Mouse (Mus musculus) heart, adult 18-20 months (tissue): ENCODE results near the gene Nfyc. TPM values are rescaled to one million over a fixed set of nuclear protein-coding genes. Genes with fewer than 3 reads are reported as not detected.

Experiments used
- DNase-seq, 2 experiments: peaks; one replicate each; pipeline ENCODE4 v3.0.0; 2021 to 2022; ENCODE audit warnings: mixed read lengths in 1 of 2
- total RNA-seq, 2 experiments: library from RNA; stranded (reverse); gene quantifications; 2 replicates each; pipeline ENCODE4 v1.2.3; 2021

Nfyc gene
- total RNA-seq, 2 experiments from 2014 or later, result 39.5 to 42.6 TPM

GRCm38 (mm10) chr4:120755299-120755698 is 76.1 kb downstream of the Nfyc start:
- DNase-seq, result peak; percentile 60 to 85

DNA sequence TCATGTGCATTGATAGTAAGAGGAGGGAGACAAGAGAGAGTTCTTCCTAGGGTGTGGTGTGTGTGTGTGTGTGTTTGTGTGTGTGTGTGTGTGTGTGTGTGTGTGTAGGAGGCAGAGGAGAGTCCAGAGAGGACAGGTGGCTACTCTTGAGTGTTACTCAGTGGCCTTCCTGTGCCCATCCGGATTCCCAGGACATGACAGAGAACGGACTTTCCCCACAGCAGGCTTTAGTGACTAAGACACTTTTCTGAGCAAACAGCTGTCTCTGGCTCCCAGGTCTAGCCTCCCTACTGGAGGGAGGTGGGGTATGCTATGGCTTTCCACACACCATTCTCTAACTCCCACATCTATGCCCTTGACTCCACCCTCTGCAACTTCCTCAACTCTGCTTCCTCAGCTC is 81.8 kb downstream of the Nfyc start:
- no peak for DNase-seq

GRCm38 (mm10) chr4:120747941-120748866 is 83.2 kb downstream of the Nfyc start, which contains the start of gene Kcnq4:
Kcnq4 (minus strand) TSS chr4:120748612.
- DNase-seq, result no peak

- DNase-seq, result peak; percentile 36 to 40
Measured at GRCm38 (mm10) chr4:120747243-120747792, 84.1 kb downstream of the Nfyc start.

DNA sequence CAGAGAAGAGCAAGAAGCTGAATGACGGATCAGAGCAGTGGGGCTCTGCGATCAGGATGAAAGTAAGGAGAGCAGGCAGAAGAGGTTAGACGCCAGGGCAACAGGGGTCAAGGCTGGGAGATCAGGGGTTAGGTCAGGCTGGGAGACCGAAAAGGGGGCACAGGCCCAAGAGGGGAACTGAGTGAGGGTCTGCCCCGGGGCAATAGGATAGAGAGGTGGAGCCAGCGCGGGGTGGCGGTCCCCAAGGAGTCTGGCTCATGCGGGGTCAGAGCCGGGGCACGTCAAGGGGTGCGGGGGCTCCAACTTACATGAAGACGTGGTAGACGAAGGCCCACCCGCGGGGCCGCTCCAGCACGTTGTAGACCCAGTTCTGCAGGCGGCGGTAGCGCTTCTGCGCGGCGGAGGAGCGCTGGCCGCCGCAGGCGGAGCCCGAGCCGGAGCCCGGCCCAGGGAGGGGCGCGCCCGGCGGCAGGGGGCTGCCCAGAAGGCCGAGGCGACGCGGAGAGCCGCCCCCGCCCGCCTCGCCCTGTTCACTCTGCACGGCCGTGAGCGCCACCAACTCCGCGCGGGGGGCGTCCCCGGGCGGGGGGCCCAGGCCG is 84.7 kb downstream of the Nfyc start:
- DNase-seq, result peak; percentile 20 to 40

DNA sequence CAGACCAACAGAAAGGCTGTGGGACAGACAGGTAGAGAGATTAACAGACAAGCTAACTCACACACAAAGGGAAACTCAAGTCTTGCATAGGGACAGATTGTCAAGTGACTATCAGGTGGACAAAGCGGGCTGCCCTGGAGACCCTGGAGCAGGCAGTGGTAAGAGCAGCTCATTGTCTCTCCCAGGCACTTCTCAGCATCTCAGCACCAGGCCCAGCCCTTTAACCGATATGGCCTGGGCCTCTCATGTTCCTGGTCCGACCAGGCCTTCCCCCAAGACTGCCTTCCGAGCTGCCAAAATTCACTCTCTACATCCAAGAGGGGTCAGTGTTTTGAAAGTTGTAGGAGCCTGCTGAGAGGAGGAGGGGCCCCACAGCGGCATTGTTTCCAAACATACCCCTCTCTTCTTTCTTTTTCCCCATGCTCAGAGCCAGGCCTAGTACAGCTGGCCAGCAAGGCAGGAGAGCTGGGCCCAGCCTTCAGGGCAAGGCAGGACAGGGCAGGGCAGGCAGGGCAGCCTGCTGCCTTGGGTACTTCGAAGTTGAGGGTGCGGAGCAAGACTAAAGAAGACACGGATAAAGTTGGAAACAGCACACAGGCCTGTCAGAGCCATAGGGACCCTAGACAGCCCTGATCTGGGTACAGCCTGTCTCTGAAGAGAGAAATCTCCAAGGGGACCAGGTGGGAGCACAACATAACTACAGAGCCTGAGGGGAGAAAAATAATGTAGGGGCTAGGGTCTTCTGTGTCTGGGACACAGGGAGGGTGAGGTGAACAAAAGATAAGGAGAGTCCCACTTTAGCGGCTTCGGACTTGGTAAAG is 85.4 kb downstream of the Nfyc start:
- DNase-seq, result peak; percentile 26 to 27

DNA sequence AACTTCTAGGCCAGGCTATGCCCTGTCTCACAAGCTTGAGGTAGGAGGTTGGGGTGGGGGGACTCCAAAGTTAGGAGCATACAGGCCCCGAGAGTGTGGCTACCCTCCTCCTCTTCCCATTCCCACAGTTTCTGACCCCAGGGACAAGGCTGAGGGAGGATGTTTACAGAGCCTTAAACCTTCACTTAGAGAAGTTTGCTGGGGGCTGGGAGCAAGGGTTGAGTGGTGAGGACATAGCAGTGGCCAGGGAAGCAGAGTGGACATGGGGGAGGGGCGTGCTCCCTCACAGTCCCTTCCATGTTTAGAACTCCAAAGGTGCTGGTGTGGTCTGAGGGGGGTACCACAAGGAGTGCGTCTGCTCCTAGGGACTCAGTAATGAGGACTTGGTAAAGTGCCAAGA is 87.7 kb downstream of the Nfyc start:
- DNase-seq, result peak in 1 of 2 experiments; percentile 27

DNA sequence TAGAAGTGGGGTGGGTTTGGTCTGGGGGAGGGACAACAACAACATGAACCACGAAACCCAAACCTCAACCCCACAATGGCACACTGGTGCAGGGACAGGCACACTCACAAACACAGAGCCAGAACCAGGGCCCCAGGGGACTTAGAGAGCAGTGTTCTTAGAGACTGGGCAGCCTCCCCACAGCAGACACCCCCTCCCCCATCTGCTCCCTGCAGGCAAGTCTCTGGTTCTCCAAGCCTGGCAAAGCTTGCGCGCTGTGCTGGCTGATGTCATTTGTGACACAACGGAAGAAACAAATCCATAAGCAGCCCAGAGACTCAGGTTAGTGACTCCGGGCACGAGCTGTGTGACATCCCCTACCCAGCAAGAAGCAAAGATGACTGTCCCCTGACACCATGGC is 90.1 kb downstream of the Nfyc start:
- DNase-seq, result peak in 1 of 2 experiments; percentile 40

DNA sequence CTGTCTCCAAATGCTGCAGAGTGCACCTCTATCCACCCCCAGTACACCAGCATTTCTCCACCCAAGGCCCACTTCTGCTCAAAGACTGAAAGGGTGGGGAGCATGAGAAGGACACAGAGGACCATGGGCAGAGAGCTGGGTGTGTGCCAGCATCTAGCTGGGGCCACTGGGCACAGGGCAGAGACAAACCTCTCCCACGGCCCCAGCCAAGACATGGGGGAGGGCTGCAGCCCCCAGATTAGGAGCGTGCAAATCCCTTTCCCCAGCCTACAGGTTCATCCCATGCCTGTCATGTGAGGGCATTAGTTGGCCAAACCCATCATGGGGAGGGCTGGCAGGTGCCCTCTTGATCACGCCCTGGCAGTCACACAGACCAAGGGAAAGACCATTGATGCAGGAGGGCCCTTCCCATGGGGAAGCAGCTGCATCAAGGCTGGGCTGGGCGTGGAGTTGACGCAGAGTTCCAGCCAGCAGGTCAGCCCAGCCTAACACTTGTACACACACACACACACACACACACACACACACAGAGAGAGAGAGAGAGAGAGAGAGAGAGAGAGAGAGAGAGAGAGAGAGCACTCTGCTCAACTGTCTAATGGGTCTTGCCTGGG is 97.3 kb downstream of the Nfyc start:
- no peak for DNase-seq

GRCm38 (mm10) chr4:120732737-120733136 is 98.6 kb downstream of the Nfyc start:
- DNase-seq, result no peak

DNA sequence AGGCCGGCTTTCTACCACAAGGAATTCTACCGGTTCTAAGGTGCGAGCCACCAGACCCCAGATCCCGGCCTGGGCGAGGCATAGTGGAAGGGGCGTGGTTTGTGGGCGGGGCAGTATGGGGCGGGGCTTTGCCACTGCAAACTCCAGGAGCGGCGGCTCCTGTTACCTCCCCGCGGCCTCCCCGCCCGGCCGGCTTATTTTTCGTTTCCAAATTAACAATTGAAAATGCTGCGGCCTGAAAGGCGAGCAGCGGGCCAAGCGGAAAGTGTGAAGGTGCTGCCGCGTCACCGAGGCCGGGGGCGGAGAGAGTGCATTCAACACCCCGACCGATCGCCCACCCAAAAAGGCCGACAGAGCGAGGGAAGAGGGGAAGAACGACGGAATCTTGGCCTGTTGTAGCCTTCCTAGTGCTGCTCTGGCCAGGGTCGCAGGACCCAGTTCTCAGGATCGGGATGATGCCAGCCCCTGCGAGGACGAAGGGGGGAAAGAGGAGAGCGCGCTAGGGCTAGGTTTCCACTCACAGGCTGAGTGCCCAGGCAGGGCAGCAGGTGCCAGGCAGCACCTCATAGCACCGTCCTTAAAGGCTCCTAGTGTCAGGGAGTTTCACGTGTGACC is 100.2 kb downstream of the Nfyc start:
- DNase-seq, result peak; percentile 48 to 79

- DNase-seq, result no peak
Measured at GRCm38 (mm10) chr4:120730574-120730973, 100.8 kb downstream of the Nfyc start.

- peak; percentile 60 to 66 for DNase-seq
Measured at GRCm38 (mm10) chr4:120730146-120730545, 101.2 kb downstream of the Nfyc start.

DNA sequence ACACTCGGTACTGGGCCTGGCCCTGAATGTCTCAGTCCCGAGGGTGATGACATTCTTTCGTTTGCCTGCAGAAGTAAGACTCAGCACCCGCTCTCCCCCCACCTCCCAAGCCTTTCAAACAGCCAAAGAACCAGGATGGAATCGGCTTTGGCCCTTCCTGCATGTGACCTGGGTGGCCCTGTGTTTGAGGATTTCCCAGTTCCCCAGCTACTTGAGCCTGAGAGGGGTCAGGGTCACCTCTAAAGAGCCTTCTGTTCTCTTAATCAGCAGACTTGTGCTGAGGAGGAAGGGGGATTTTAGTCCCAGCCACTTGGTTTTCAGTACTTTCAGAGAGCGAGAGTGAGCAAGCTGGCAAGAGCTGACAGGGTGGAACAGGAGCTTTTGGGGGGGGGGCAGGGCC is 101.9 kb downstream of the Nfyc start:
- DNase-seq, result no peak

- no peak for DNase-seq
Measured at GRCm38 (mm10) chr4:120727842-120728241, 103.5 kb downstream of the Nfyc start.

DNA sequence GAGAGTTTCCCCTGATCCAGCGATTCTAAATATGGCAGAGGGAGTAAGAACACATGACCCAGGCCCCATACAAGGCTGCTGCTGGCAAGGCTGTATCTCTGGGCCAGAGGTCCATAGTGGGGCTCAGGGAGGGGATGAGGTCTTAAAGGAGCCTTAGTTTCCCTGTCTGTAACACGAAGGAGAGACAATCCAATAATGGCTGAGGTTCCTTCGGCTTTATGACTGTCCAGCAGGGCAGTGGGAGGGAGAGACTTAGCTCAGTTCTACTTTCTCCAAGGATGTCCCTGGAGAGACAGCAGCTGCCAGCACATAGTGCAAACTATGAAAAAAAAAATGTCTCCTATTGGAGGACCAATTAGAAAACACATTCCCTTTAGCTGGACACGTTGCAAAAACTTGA is 105.2 kb downstream of the Nfyc start:
- peak; percentile 64 to 67 for DNase-seq

- DNase-seq, result peak; percentile 17 to 31
Measured at GRCm38 (mm10) chr4:120725516-120726090, 105.8 kb downstream of the Nfyc start.

DNA sequence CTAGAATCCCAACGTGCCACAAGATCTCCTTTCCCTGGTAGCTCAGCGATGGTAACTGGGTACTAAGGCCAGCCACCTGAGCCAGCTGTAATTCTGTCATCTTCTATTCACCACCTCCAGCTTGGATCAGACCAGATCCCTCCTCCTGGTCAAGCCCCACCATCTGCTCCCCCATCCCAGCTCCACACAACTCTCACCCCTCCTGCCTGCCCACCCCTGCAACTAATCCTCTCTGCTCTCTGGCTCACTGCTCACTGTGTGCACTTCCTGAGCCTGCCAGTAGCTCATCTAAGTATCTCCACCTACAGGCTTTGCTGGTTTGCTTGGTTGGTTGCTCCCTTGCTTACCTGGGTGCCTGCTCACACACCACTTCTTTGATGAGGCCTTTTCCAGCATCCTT is 109.8 kb downstream of the Nfyc start:
- DNase-seq, result no peak

DNA sequence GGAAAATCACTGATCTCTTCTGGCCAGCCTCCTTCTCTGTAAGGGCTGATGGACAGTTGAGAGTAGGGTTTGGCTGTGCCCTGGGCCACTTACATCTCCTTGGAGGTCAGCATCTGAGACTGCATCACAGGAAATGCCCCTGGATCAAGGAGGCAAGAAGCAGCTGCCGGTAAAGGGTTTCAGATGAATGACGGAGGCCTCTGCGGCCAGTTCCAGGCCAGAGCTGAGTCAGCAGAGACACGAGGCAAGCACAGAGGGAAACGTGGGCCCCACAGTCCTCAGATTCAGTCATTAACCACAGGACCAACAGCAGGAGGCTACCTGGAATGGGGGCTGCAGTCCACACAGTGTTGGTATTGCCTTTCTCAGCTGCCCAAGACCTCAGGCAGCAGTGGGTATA is 112.2 kb downstream of the Nfyc start:
- no peak for DNase-seq

DNA sequence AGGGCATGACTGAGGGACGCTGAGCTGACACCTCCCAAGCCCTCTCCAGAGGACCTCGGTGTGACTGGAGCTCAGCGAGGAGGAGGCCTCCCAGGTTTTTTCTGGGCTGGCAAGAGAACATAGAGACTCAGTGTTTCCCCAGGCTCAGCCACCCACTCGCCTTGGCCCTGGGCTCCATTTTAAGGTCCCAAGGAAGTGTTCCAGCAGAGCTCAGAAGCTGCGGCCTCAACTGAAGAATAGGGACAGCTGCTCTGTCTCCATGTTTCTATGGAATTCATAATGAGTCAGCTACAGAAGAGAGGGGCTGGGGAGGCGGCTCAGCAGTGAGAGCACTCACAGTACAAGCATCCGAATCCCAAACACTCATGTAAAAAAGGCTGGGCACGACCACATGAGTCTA is 113.8 kb downstream of the Nfyc start:
- no peak for DNase-seq

DNA sequence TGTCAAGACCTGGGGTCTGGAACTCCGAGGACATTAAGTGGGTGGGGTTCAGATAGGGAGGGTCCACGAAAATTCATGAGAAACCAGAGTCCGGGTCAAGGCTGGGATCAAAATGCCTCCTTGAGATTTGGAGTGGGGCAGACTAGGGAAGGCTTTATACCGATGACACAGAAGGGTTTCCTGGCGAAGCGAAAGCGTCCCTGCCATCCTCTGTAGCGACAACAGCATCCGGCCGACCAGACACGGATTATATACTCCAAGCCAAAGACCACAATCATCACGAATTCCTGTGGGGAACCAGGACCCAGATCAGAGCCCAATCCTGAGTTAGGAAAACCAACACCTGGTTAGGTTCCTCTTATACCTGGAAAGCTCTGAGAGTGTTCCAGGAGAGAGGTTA is 114.6 kb downstream of the Nfyc start:
- no peak for DNase-seq
